Mouse (Mus musculus): ENCODE results near the gene Hibch.

The Hibch gene

GRCm38 (mm10) chr1:52884208-52884607 lies 39.5 kb downstream of the Hibch start:
- WGBS = 68% methylated on average over 2 of the region's 2 CpGs

- 83% methylated on average over 3 of the region's 3 CpGs for WGBS
Measured at GRCm38 (mm10) chr1:52909783-52910182, 65.1 kb downstream of the Hibch start.

- WGBS = 74% methylated on average over 2 of the region's 2 CpGs
Measured at GRCm38 (mm10) chr1:52916655-52917054, 71.9 kb downstream of the Hibch start.

- 70% methylated on average over 1 of the region's 1 CpGs for WGBS
Measured at GRCm38 (mm10) chr1:52924482-52924881, 79.8 kb downstream of the Hibch start.

GRCm38 (mm10) chr1:52934494-52934893 lies 89.8 kb downstream of the Hibch start:
- WGBS = 75% methylated on average over 5 of the region's 5 CpGs

GRCm38 (mm10) chr1:52939021-52939420 lies 94.3 kb downstream of the Hibch start:
- 94% methylated on average over 1 of the region's 1 CpGs for WGBS

- 93% methylated on average over 5 of the region's 5 CpGs for WGBS
Measured at GRCm38 (mm10) chr1:52947895-52948294, 103.2 kb downstream of the Hibch start.

- 33% methylated on average over 5 of the region's 5 CpGs for WGBS
Measured at GRCm38 (mm10) chr1:52951146-52951868, 106.6 kb downstream of the Hibch start.

GRCm38 (mm10) chr1:52952143-52952542 lies 107.4 kb downstream of the Hibch start:
- 0% methylated on average over 5 of the region's 5 CpGs for WGBS

GRCm38 (mm10) chr1:52952551-52953397 lies 108.0 kb downstream of the Hibch start:
- 1% methylated on average over 47 of the region's 47 CpGs for WGBS

GRCm38 (mm10) chr1:52953548-52953947 lies 108.8 kb downstream of the Hibch start:
- 32% methylated on average over 4 of the region's 4 CpGs for WGBS

GRCm38 (mm10) chr1:52954456-52954855 lies 109.7 kb downstream of the Hibch start:
- WGBS = 92% methylated on average over 2 of the region's 2 CpGs

GRCm38 (mm10) chr1:52955102-52955501 lies 110.4 kb downstream of the Hibch start:
- WGBS = 37% methylated on average over 6 of the region's 6 CpGs

- whole genome bisulfite sequencing = 58% methylated on average over 4 of the region's 4 CpGs
Measured at GRCm38 (mm10) chr1:52956746-52957145, 112.0 kb downstream of the Hibch start.

- WGBS = 52% methylated on average over 6 of the region's 6 CpGs
Measured at GRCm38 (mm10) chr1:52960191-52960590, 115.5 kb downstream of the Hibch start.

- 92% methylated on average over 2 of the region's 2 CpGs for WGBS
Measured at GRCm38 (mm10) chr1:52963097-52963496, 118.4 kb downstream of the Hibch start.

- WGBS = 83% methylated on average over 8 of the region's 8 CpGs
Measured at GRCm38 (mm10) chr1:52964581-52964980, 119.9 kb downstream of the Hibch start.
